Mouse (Mus musculus) layer of hippocampus, postnatal 10 days (tissue): Measurements from ENCODE around the gene Oxct1. TPM values are rescaled to one million over a fixed set of nuclear protein-coding genes. Genes with fewer than 3 reads are reported as not detected.
A peak's percentile ranks its signal among the peaks of the same experiment; 100 is the strongest.

ENCODE experiments used
- DNase-seq, 2 experiments: peaks; one replicate each; pipeline ENCODE4 v3.0.0; 2021; ENCODE audit warnings: low spot score in 2 of 2
- long read RNA-seq: library from polyadenylated mRNA; stranded (forward); transcript quantifications from one replicate; pipeline ENCODE4 v2.0.0, GENCODE M21; 2023
- total RNA-seq, 2 experiments: library from RNA; stranded (reverse); gene quantifications; 2 replicates each; pipeline ENCODE4 v1.2.3; 2021

Gene Oxct1
- total RNA-seq = 100 to 1,000 TPM; 498 to 543 TPM
- long read RNA-seq, transcript Oxct1-201 (17 exons, 3,527 nt) = major isoform, 274 of 335 reads
- long read RNA-seq, partial matches to known transcripts = 45 of 335 reads
- long read RNA-seq, other reads (novel, unspliced or antisense) = 16 of 335 reads

- peak; percentile 88 to 94 for DNase-seq
Observed at GRCm38 (mm10) chr15:4026231-4026773, at the start of gene Oxct1. Gene Oxct1 (plus strand): TSS chr15:4026383.

DNA sequence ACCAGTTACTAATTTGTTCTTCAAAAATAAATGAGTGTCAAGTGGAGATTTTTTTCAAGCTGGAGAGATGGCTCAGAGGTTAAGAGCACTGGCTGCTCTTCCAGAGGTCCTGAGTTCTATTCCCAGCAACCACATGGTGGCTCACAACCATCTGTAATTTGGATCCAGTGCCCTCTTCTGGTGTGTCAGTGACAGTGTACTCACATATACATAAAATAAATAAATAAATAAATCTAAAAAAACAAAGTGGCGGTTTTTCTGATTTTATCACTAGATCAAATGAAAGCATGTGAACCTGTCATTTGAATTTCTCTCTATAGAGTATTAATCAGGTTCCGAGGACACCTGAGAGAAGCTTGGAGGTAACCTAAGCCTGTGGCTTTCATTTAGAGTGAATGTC, 47.9 kb upstream of the Oxct1 start:
- DNase-seq = no peak

DNA sequence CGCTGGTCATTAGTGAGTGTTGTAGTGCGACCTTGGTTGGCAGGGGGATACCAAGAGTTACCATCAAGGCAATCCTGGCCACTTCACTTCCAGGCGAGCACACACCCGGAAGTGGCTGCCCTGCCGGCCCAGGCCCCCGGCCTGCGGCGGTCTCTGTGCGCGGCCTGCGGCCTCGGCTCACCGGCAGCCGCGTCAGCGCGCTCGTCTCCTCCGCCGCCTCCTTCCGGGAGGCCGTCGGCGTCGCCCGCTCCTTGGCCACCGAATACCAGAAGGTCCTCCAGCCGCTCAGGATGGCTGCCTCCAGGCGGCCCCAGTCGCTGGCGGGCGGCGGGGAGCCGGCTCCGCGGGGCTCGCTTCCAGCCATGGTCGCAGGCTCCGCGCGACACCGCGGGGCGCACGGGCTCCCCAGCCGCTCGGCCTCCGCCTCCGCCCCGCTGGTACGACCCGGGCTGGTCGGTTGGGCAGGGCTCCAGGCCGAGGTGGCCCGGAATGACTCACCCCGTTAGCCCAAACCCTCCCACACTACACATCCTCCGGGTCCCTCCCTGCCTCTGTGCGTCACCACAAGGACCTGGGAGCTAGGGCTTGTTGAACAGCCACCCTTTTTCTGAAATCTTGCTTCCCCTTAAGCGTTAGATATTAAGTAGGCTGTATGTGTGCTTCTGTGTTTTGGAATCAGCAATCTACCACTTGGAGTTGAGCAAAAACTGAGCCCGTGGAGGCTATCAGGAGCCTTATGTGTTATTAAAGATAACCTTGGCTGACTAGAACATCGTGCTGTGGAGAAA, 46.9 kb upstream of the Oxct1 start, which contains the start of gene Fbxo4:
Gene Fbxo4, minus strand, starts transcription at position 513 of the 788 bp plus-strand sequence.
- DNase-seq = peak; percentile 76 to 82

- no peak for DNase-seq
Observed at GRCm38 (mm10) chr15:3979871-3980270, 46.3 kb upstream of the Oxct1 start.

- DNase-seq = no peak
Observed at GRCm38 (mm10) chr15:3982732-3983131, 43.5 kb upstream of the Oxct1 start.

DNA sequence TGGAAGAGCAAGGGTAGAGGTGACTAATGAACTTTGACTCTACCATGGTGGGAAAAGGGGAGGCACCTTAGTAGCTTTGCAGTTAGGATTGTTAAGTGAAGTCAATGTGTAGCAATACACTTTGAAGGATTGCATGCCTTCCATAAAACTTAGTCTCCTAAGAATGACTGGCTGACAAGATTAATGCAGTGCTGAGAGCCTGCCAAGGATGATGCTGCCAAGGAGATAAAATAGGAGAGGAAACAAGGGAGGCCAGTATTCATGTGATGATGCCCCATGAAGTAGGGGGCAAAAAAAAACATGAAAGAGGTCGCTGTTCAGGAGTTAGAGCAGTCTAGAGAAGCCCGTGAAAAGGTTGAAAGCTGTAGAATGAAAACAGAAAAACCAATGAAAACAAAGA, 41.3 kb upstream of the Oxct1 start:
- no peak for DNase-seq

DNA sequence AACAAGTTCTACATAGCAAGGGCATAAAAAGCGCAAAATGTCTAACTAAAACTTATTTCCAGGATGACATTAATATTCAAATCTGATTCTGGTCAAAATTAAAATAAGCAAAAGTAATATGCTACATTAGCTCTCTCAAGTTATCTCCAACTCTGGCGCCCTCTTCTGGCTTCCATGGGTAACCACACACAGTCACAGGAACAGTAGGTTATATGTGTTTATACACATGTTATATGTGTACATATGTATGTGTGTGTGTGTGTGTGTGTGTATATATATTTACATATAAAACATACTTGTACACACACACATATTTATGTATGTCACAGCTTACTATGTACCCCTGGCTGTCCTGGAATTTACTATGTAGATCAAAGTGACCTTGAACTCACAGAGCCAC, 38.2 kb upstream of the Oxct1 start:
- peak; percentile 41 to 55 for DNase-seq

DNA sequence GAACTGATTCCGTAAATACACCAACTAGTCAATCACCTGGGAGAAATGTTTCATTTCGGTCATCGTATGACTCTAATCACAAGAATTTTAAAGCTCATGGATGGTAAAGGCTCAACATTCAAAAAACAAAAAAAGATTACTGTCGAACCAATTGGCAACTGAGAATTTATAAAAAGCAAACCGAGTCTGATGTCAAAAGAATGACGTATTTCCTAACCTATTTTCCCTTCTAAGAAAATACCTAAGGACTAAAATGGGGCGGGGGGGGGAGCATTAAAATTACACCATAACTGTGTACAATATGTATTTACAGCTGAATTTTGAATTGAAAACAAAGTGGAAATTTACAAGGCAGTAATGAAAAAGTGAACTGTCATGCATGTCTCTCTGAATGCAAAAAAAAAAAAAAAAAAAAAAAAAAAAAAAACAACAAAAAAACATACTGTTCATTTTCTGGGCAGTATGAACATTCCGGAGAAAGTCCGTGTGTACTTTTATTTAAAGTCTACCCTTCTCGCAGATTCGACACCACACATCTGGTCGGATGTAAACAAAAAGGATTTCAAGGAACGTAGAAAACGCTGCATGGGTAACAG, 31.2 kb upstream of the Oxct1 start:
- DNase-seq = no peak

DNA sequence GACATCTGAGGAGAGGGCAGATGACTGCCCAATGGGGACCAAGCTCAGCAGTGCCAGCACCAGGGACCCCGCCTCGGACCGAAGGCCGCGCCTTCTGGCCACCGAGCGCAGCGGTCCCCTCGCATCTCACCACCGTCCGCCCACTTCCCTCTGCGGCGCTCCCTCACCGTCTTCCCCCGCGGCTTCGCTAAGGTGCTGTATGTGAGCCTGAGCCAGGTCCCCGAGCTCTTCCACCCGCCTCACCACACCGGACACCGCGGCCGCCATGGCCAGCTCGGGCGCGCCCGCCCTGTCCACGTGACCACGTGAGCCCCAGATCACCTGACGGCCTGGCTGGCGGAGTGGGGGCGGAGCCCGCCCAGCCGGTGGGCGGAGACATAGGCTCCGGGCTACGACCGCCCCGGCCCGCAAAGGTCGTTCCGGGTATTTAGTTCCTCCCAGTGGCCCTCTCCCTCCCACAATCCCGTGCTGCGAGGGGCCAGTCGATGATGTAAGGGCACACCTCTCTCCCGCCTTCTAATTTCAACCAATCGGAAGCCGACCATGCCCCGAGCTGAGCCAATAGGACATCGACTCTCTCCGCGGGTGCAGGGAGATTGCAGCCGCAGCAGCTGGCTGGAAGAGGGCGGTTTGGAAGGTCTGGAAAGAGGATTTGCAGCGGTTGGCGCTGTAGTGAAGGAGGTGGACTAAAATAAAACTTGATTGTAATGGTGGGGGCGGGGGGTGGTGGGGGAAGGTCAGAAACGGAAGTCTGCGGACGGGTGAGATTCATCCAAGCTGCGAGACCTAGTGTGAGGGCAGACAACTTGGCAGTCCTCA, 30.5 kb upstream of the Oxct1 start, which contains the start of gene AW549877:
Gene AW549877, minus strand, starts transcription at position 297 of the 819 bp plus-strand sequence.
- peak; percentile 96 to 98 for DNase-seq

- DNase-seq = no peak
Observed at GRCm38 (mm10) chr15:3996267-3997010, 29.7 kb upstream of the Oxct1 start.

- DNase-seq = no peak
Observed at GRCm38 (mm10) chr15:3999144-3999543, 27.0 kb upstream of the Oxct1 start.

DNA sequence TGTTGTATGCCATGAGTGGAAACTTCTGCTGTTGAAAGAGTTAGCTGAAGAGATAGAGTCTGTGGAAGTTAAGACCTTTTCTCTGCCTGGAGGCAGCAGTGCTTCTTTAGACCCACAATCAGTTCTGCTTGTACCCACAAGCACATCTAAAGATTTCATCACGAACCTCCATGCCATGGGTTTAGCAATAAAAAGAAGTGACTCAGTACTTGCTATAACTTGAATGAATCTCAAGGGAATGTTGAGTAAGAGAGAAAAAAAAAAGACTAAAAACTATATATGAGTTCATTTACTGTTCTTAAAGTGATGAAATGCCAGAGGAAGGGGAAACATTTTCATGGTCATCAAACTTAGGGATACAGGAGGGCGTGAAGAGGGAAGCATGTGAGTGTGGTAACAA, 25.6 kb upstream of the Oxct1 start:
- no peak for DNase-seq

DNA sequence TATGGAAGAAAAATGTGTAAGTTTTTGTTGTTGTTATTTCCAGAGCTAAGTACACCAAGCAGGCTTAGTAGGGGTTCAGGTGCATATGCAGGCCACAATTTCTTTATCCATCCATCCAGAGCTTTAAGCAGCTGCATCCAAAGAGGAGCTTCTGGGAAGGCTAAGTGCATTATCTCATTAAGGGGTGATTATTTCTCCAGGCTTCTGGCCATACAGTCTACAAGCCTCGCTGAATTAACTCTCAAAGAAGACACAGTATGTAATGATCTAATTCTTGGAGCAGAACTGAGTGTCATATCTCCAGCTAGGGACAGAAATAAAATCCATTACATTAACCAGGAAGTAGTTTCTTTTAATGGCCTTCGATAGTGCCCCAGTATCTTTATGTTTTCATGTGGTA, 12.3 kb upstream of the Oxct1 start:
- no peak for DNase-seq

GRCm38 (mm10) chr15:4020711-4021110, 5.5 kb upstream of the Oxct1 start:
- no peak for DNase-seq

DNA sequence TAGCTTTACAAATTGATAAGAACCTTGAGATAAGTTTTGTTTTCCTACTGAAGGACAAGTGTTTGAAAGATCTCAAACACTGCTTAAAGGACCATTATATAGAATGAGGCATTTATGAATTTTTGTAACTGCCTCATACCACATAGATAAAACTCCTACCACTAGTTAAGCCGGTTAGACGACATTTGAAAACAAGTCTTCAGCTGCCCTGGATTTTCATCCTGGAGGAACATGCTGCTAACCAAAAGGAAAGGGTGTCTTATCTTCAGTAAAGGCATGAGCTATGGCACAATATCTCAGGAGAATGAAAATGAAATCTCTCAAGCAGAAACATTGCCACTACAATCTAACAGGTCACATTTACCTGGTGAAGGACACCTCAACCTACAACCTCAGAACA, 2.4 kb upstream of the Oxct1 start:
- DNase-seq = no peak

DNA sequence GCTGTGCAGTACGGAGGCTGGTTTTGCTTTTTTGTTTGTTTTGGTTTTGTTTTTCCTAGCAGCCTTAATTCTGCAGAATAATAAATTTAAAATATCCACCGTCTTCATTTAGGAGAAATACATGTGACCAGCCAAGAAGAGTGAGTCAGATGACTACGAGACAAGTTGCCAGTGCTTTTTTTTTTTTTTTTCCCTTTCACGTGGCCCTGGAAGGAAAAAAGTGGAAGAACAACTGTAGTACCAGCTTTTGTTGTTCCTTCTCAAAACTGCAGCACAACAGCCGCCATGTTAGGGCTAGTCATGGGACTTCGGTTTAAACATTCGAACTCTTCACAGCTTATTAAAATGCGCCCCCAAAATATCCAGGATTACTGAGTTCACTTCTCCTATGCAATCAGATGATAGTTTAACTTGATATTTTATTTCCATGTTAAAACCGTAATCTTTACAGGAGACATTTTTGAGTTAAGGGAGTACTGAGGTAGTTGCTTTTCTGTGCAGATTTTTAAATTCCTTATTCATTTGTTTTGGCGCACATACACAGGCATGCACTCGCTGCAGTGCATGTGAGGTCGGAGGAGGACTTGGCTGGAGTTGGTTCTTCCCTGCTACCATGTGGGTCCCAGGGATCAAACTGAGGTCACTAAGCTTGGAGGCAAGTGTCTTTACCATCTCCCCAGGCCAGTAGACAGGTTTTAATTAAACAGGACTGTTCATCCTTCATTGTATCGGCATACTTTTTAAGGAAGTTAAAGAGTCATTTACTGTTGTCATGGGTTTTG, 1.3 kb upstream of the Oxct1 start:
- no peak for DNase-seq

GRCm38 (mm10) chr15:4025508-4025904, 677 bp upstream of the Oxct1 start:
- no peak for DNase-seq

GRCm38 (mm10) chr15:4026831-4027584, 825 bp downstream of the Oxct1 start:
- peak; percentile 75 to 83 for DNase-seq
